Mouse (Mus musculus): ENCODE measurements at regions not wholly inside any gene's neighbourhood (a gene's known extent, or its start where the extent isn't known, plus 50 kb on each side); places are given as distances from the start of the nearest gene placed in this dataset.

GRCm38 (mm10) chr4:26223267-26223666 lies 123.4 kb downstream of the Manea start:
- TF ChIP-seq CTCF (IDR thresholded peaks at IDR 0.05; ENCODE audit: extremely low read depth, insufficient read depth, low read length) (no peak), POLR2A (IDR thresholded peaks at IDR 0.05; ENCODE audit: extremely low read depth, insufficient read depth, low read length) (no peak)

All from cortical plate, adult 2 months (tissue).